Comparison of ENCODE assay signal across 13 mouse cellular contexts in the genomic region with DNA sequence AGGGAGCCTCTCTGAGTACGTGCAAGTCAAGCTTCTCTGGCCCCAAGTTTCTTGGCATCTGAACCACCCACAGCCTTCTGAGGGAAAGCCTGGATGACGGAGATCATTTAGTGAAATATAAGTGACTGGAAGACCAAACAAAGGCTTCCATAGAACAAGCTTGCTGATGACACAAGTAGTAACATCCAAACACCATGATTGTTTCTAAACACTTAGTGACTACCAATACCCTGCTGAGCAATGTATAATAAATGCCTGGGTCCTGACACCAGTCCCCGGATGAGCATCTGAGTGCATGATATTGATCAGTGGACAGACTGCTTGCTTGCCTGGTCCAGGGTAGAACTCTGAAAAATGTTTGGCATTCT. TPM values are rescaled to one million over a fixed set of nuclear protein-coding genes. Genes with fewer than 3 reads are reported as not detected.
DNase-seq lines count a peak whose midpoint lies in the region; ATAC-seq and TF ChIP-seq lines count a peak whose summit lies in the region.
"Had no signal": no experiment of that assay in that cellular context is flagged by ENCODE, and none has a peak within 500 bp of the region (broad histone marks: within the 10 kb centered on the region; RNA-seq: fewer than 3 reads in every experiment).

No protein-coding gene starts in this region.

- no peaks in the 10 kb centered on the region for H3K36me3 ChIP-seq in forebrain, embryonic 12.5 days (replicated peaks)
- H3K36me3 ChIP-seq in forebrain, postnatal 0 days (ENCODE audit: insufficient read depth) = no peaks in the 10 kb centered on the region
- H3K36me3 ChIP-seq in lung, embryonic 15.5 days = no peaks in the 10 kb centered on the region
- no peaks in the 10 kb centered on the region for H3K36me3 ChIP-seq in embryonic facial prominence, embryonic 10.5 days (replicated peaks)
- H3K36me3 ChIP-seq in midbrain, embryonic 13.5 days = no peaks in the 10 kb centered on the region
- H3K36me3 ChIP-seq: liver, embryonic 15.5 days had no signal

- no peak overlapping the region for H3K4me2 ChIP-seq in forebrain, embryonic 12.5 days
- no peak overlapping the region for H3K4me2 ChIP-seq in forebrain, postnatal 0 days (ENCODE audit: low read depth)
- H3K4me2 ChIP-seq in lung, embryonic 15.5 days = no peak overlapping the region
- H3K4me2 ChIP-seq in midbrain, embryonic 13.5 days (replicated peaks) = no peak overlapping the region
- H3K4me2 ChIP-seq: liver, embryonic 15.5 days had no signal

- peaks cover 66% of the 10 kb centered on the region for H3K27me3 ChIP-seq in forebrain, embryonic 12.5 days
- no peaks in the 10 kb centered on the region; the same call in 1 of the 2 replicates for H3K27me3 ChIP-seq in forebrain, postnatal 0 days (ENCODE audit: insufficient read depth, low read length)
- no peaks in the 10 kb centered on the region for H3K27me3 ChIP-seq in lung, embryonic 15.5 days
- H3K27me3 ChIP-seq in embryonic facial prominence, embryonic 10.5 days (replicated peaks; ENCODE audit: low read depth, poor library complexity, severe bottlenecking) = peaks cover 27% of the 10 kb centered on the region
- peaks cover 12% of the 10 kb centered on the region; the same call in 1 of the 2 replicates for H3K27me3 ChIP-seq in midbrain, embryonic 13.5 days

- peaks cover 43% of the 10 kb centered on the region for H3K4me1 ChIP-seq in forebrain, embryonic 12.5 days
- peaks cover 10% of the 10 kb centered on the region; the same call in 1 of the 2 replicates for H3K4me1 ChIP-seq in forebrain, postnatal 0 days (ENCODE audit: insufficient read depth)
- peaks cover 28% of the 10 kb centered on the region for H3K4me1 ChIP-seq in lung, embryonic 15.5 days
- peaks cover 47% of the 10 kb centered on the region for H3K4me1 ChIP-seq in embryonic facial prominence, embryonic 10.5 days
- H3K4me1 ChIP-seq in midbrain, embryonic 13.5 days (replicated peaks) = peaks cover 40% of the 10 kb centered on the region

- no peaks in the 10 kb centered on the region for H3K9me3 ChIP-seq in forebrain, embryonic 12.5 days
- no peaks in the 10 kb centered on the region for H3K9me3 ChIP-seq in forebrain, postnatal 0 days (ENCODE audit: low read length)
- H3K9me3 ChIP-seq in lung, embryonic 15.5 days = no peaks in the 10 kb centered on the region
- H3K9me3 ChIP-seq in embryonic facial prominence, embryonic 10.5 days = no peaks in the 10 kb centered on the region
- H3K9me3 ChIP-seq in midbrain, embryonic 13.5 days = no peaks in the 10 kb centered on the region
- H3K9me3 ChIP-seq: liver, embryonic 15.5 days had no signal

- 36% methylated on average over 3 of the region's 3 CpGs for WGBS in forebrain, embryonic 12.5 days
- WGBS in forebrain, postnatal 0 days = 37% methylated on average over 3 of the region's 3 CpGs
- WGBS in lung, embryonic 15.5 days = 68% methylated on average over 3 of the region's 3 CpGs
- WGBS in embryonic facial prominence, embryonic 10.5 days = 70% methylated on average over 3 of the region's 3 CpGs
- 45% methylated on average over 3 of the region's 3 CpGs for WGBS in midbrain, embryonic 13.5 days

- no peak overlapping the region for H3K9ac ChIP-seq in forebrain, embryonic 12.5 days
- no peak overlapping the region for H3K9ac ChIP-seq in forebrain, postnatal 0 days
- no peak overlapping the region for H3K9ac ChIP-seq in lung, embryonic 15.5 days
- H3K9ac ChIP-seq in midbrain, embryonic 13.5 days (replicated peaks) = no peak overlapping the region
- H3K9ac ChIP-seq: liver, embryonic 15.5 days had no signal

- DNase-seq in forebrain, postnatal 0 days = no peak
- DNase-seq in lung, postnatal 4 days = no peak
- no peak for DNase-seq in embryonic facial prominence, embryonic 10.5 days (ENCODE audit: low spot score)
- DNase-seq in spleen, adult 18-20 months = no peak
- no peak for DNase-seq in layer of hippocampus, adult 2 months (ENCODE audit: low spot score in 2 of 2)
- DNase-seq: gastrocnemius, postnatal 10 days; heart, adult 2 months; lung, postnatal 36 days had no signal

- H3K27ac ChIP-seq in forebrain, embryonic 12.5 days = peak overlapping the region; percentile 16; the same call in 1 of the 2 replicates
- H3K27ac ChIP-seq in forebrain, postnatal 0 days (ENCODE audit: low read depth, low read length) = no peak overlapping the region
- H3K27ac ChIP-seq in lung, embryonic 15.5 days = peak overlapping the region; percentile 13
- H3K27ac ChIP-seq in embryonic facial prominence, embryonic 10.5 days (replicated peaks) = peak overlapping the region; percentile 59
- peak overlapping the region; percentile 73; the same call in 1 of the 2 replicates for H3K27ac ChIP-seq in midbrain, embryonic 13.5 days
- no peak overlapping the region for H3K27ac ChIP-seq in layer of hippocampus, adult 2 months
- H3K27ac ChIP-seq: heart, adult 2 months; liver, embryonic 15.5 days had no signal

- ATAC-seq in forebrain, embryonic 12.5 days (ENCODE audit: low FRiP score) = no peak
- ATAC-seq in forebrain, postnatal 0 days = no peak
- ATAC-seq in lung, embryonic 15.5 days (ENCODE audit: borderline replicate concordance, extremely low read depth, low FRiP score, low TSS enrichment) = no peak
- ATAC-seq in midbrain, embryonic 13.5 days = no peak
- ATAC-seq: inflammation-experienced regulatory T-cells, adult 6 months had no signal

- H3K4me3 ChIP-seq in forebrain, embryonic 12.5 days (replicated peaks) = no peak overlapping the region
- no peak overlapping the region for H3K4me3 ChIP-seq in forebrain, postnatal 0 days (ENCODE audit: low read depth, low read length)
- no peak overlapping the region for H3K4me3 ChIP-seq in lung, embryonic 15.5 days
- H3K4me3 ChIP-seq in embryonic facial prominence, embryonic 10.5 days = no peak overlapping the region
- no peak overlapping the region for H3K4me3 ChIP-seq in midbrain, embryonic 13.5 days (replicated peaks)
- no peak overlapping the region for H3K4me3 ChIP-seq in layer of hippocampus, adult 2 months
- H3K4me3 ChIP-seq: heart, adult 2 months; liver, embryonic 15.5 days had no signal

- no peak for TF ChIP-seq CTCF in forebrain, postnatal 0 days (IDR thresholded peaks at IDR 0.05; ENCODE audit: low read depth)
- no peak for TF ChIP-seq CTCF in layer of hippocampus, adult 2 months (conservative IDR thresholded peaks at IDR 0.05)

RNA-seq across cellular contexts. Expression of gene Plekha1, which starts 26.9 kb away (rescaled TPM):
- polyA plus RNA-seq in forebrain, embryonic 12.5 days (2016; fragmentation: Nextera tagmentation; extraction: Ambion mirVana) = 32.1 and 34.9 TPM in 2 replicates
- total RNA-seq in forebrain, postnatal 0 days (2014; rRNA removed) = 84.6 and 112 TPM in 2 replicates
- polyA plus RNA-seq in forebrain, postnatal 0 days (2015; fragmentation: Nextera tagmentation; extraction: Ambion mirVana) = 38.7 and 47.7 TPM in 2 replicates
- polyA plus RNA-seq in lung, embryonic 15.5 days (2015; fragmentation: Nextera tagmentation; extraction: Ambion mirVana) = 59.7 and 61.4 TPM in 2 replicates
- polyA plus RNA-seq in embryonic facial prominence, embryonic 10.5 days (2016; fragmentation: Nextera tagmentation; extraction: Ambion mirVana) = 37.5 and 41.3 TPM in 2 replicates
- polyA plus RNA-seq in midbrain, embryonic 13.5 days (2015; fragmentation: Nextera tagmentation; extraction: Ambion mirVana) = 54.6 and 55.5 TPM in 2 replicates
- total RNA-seq in layer of hippocampus, adult 2 months (2021) = 10 to 100 TPM; 87.1 to 91.2 TPM

Comparison
In these comparisons a context has a peak if more than half of its experiments do, and no peak if none do; other contexts are left out.
1. H3K27ac ChIP-seq: peak in forebrain, embryonic 12.5 days (single experiment), lung, embryonic 15.5 days (single experiment), embryonic facial prominence, embryonic 10.5 days (single experiment) and midbrain, embryonic 13.5 days (single experiment); none in forebrain, postnatal 0 days (single experiment) and layer of hippocampus, adult 2 months (single experiment).